8 mouse cellular contexts compared by ENCODE assay signal in the genomic region with DNA sequence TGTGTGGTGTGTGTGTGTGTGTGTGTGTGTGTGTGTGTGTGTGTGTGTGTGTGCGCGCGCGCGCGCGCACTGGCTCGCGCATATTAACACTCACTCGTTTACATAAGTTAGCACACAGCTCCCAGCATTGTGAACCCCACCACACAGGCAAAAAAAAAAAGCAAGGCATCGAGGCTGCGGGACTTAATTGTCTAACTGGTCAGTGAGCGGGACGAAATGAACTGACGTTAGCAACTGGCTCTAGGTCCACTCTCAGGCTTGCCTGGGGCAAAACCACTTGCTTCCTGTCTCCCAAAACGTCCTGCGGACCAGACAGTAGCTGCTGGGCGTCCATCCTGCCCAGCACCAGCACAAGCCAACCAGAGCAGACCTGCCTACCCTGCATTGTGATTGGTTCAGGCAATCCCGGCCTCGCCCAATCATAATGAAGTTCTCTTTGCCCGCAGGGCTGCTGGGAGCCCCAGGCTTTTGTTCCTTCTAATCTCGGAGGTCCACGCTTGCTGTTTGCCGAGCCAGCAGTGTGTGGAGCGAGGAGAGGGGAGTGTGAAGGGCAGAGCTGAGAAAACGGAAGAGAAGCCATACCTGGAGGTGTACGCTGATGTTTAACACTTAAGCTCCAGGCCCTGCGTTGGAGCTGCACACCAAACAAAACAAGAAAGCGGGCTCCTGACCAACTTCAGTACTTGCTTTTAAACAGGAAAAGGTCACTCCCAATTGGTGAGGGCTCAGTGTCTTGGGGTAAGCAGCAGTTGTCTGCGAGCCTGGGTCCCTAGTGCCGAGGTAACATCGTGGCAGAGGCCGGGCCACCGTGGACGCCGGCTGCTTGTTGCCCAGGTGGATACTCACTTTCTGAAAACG. TPM values are rescaled to one million over a fixed set of nuclear protein-coding genes. Genes with fewer than 3 reads are reported as not detected.
A peak's percentile ranks its signal among the peaks of the same experiment; 100 is the strongest.
DNase-seq lines count a peak whose midpoint lies in the region; ATAC-seq lines count a peak whose summit lies in the region.

No protein-coding gene starts in this region.

- DNase-seq in adrenal gland, adult (ENCODE audit: inconsistent age in 2 of 2, low spot score in 1 of 2), result peak; percentile 95 to 98
- peak; percentile 97 for DNase-seq in embryo, embryonic 10 days (ENCODE audit: low spot score)
- DNase-seq in gastrocnemius, postnatal 10 days, result peak; percentile 76
- DNase-seq in induced T-regulatory cell, adult 2 months (ENCODE audit: low read depth), result peak; percentile 92
- peak; percentile 88 to 95 for DNase-seq in left cerebral cortex, adult 8-10 months (ENCODE audit: low spot score in 2 of 2)
- DNase-seq in right cerebral cortex, adult 18-20 months, result peak; percentile 96
- peak; percentile 77 for DNase-seq in urinary bladder, adult 2 months (ENCODE audit: low spot score)

- peak; percentile 99 for ATAC-seq in megakaryocyte, adult 5-6 weeks (ENCODE audit: poor library complexity, severe bottlenecking)

RNA-seq across cellular contexts. Expression of a gene that starts 32.3 kb away (rescaled TPM):
- 100 to 1,000 TPM; 439 to 618 TPM for total RNA-seq in gastrocnemius, postnatal 10 days (2021)
- 1,000 to 10,000 TPM; 1,267 to 1,347 (median 1,329) TPM for total RNA-seq in left cerebral cortex, adult 8-10 months (2022)
- 4,212 and 4,544 TPM in 2 replicates for total RNA-seq in megakaryocyte, adult 5-6 weeks (2015)
- total RNA-seq in megakaryocyte, adult 5-6 weeks (2017), result 2,305 and 2,430 TPM in 2 replicates
- polyA plus RNA-seq in urinary bladder, adult 2 months (2012; rRNA removed), result 1,024 and 1,454 TPM in 2 replicates

RNA-seq across cellular contexts. Expression of a gene that starts 45.3 kb away (rescaled TPM):
- total RNA-seq in gastrocnemius, postnatal 10 days (2021), result under 1 TPM; 0.50 to 0.61 TPM
- 1 to 10 TPM in 1 of 4 experiments, under 1 TPM in 1, not detected in 2; 0.37 to 1.2 TPM for total RNA-seq in left cerebral cortex, adult 8-10 months (2022)
- total RNA-seq in megakaryocyte, adult 5-6 weeks (2015), result not detected in 2 replicates
- not detected in 2 replicates for total RNA-seq in megakaryocyte, adult 5-6 weeks (2017)
- polyA plus RNA-seq in urinary bladder, adult 2 months (2012; rRNA removed), result 0.25 TPM in 1 of 2 replicates, not detected in the other

Comparison
In these comparisons a context has a peak if more than half of its experiments do, and no peak if none do; other contexts are left out.
1. Peak in every context shown above with its lines: DNase-seq and ATAC-seq.